ENCODE assay signal across 12 mouse cellular contexts in genomic region chr6:66224164-66224903, GRCm38 (mm10).
A peak's percentile ranks its signal among the peaks of the same experiment; 100 is the strongest.
DNase-seq lines count a peak whose midpoint lies in the region; ATAC-seq lines count a peak whose summit lies in the region.
"Had no signal": no experiment of that assay in that cellular context is flagged by ENCODE, and none has a peak within 500 bp of the region (broad histone marks: within the 10 kb centered on the region; RNA-seq: fewer than 3 reads in every experiment).

No protein-coding gene starts in this region.

- H3K9me3 ChIP-seq in limb, embryonic 12.5 days, result no peaks in the 10 kb centered on the region
- H3K9me3 ChIP-seq in limb, embryonic 10.5 days (replicated peaks), result no peaks in the 10 kb centered on the region
- H3K9me3 ChIP-seq in embryonic facial prominence, embryonic 12.5 days, result no peaks in the 10 kb centered on the region

- no peak for ATAC-seq in limb, embryonic 12.5 days (ENCODE audit: insufficient number of reproducible peaks, insufficient read depth, low FRiP score, low TSS enrichment, low read depth)
- peak; percentile 89 for ATAC-seq in embryonic facial prominence, embryonic 12.5 days (ENCODE audit: insufficient number of reproducible peaks, insufficient read depth, low FRiP score, low TSS enrichment)
- ATAC-seq in granulocyte monocyte progenitor cell, adult 5-6 weeks (replicated peaks; ENCODE audit: poor library complexity, severe bottlenecking), result peak; percentile 86
- no peak for ATAC-seq in erythroblast, adult 5-6 weeks (replicated peaks; ENCODE audit: low FRiP score, poor library complexity, severe bottlenecking)

- H3K36me3 ChIP-seq in limb, embryonic 12.5 days, result no peaks in the 10 kb centered on the region
- H3K36me3 ChIP-seq in limb, embryonic 10.5 days, result no peaks in the 10 kb centered on the region
- no peaks in the 10 kb centered on the region for H3K36me3 ChIP-seq in embryonic facial prominence, embryonic 12.5 days

- no peak for DNase-seq in limb, embryonic 10.5 days (ENCODE audit: low spot score)
- peak; percentile 35 for DNase-seq in naive thymus-derived CD4-positive, alpha-beta T cell, adult 2 months (ENCODE audit: low read depth)
- no peak for DNase-seq in frontal cortex, postnatal 14 days (ENCODE audit: low spot score in 2 of 2)
- DNase-seq in thymus, adult 18-20 months, result no peak
- DNase-seq: cerebellum, adult 18-20 months; gastrocnemius, postnatal 10 days; kidney, postnatal 36 days had no signal

- H3K4me2 ChIP-seq in limb, embryonic 12.5 days, result no peak overlapping the region
- H3K4me2 ChIP-seq in embryonic facial prominence, embryonic 12.5 days (replicated peaks), result no peak overlapping the region

- H3K9ac ChIP-seq in limb, embryonic 12.5 days (replicated peaks), result no peak overlapping the region
- H3K9ac ChIP-seq in embryonic facial prominence, embryonic 12.5 days, result no peak overlapping the region
- H3K9ac ChIP-seq: liver, embryonic 14.5 days had no signal

- peaks cover 9% of the 10 kb centered on the region; the same call in 1 of the 2 replicates for H3K4me1 ChIP-seq in limb, embryonic 12.5 days (replicated peaks)
- no peaks in the 10 kb centered on the region for H3K4me1 ChIP-seq in limb, embryonic 10.5 days
- H3K4me1 ChIP-seq in embryonic facial prominence, embryonic 12.5 days, result peaks cover 12% of the 10 kb centered on the region; the same call in 1 of the 2 replicates

- 56% methylated on average over 4 of the region's 4 CpGs for WGBS in limb, embryonic 12.5 days
- 84% methylated on average over 4 of the region's 4 CpGs for WGBS in limb, embryonic 10.5 days
- WGBS in embryonic facial prominence, embryonic 12.5 days, result 43% methylated on average over 4 of the region's 4 CpGs

- H3K27ac ChIP-seq in limb, embryonic 12.5 days, result peak overlapping the region; percentile 62
- H3K27ac ChIP-seq in limb, embryonic 10.5 days, result no peak overlapping the region
- peak overlapping the region; percentile 36 for H3K27ac ChIP-seq in embryonic facial prominence, embryonic 12.5 days
- H3K27ac ChIP-seq: liver, embryonic 14.5 days had no signal

- no peaks in the 10 kb centered on the region for H3K27me3 ChIP-seq in limb, embryonic 12.5 days
- no peaks in the 10 kb centered on the region for H3K27me3 ChIP-seq in limb, embryonic 10.5 days (ENCODE audit: low read depth, poor library complexity, severe bottlenecking)
- no peaks in the 10 kb centered on the region for H3K27me3 ChIP-seq in embryonic facial prominence, embryonic 12.5 days

- H3K4me3 ChIP-seq in limb, embryonic 12.5 days (replicated peaks), result no peak overlapping the region
- H3K4me3 ChIP-seq in limb, embryonic 10.5 days, result no peak overlapping the region
- no peak overlapping the region for H3K4me3 ChIP-seq in embryonic facial prominence, embryonic 12.5 days

Comparison
In these comparisons a context has a peak if more than half of its experiments do, and no peak if none do; other contexts are left out.
1. ATAC-seq: peak in embryonic facial prominence, embryonic 12.5 days (single experiment) and granulocyte monocyte progenitor cell, adult 5-6 weeks (single experiment); none in limb, embryonic 12.5 days (single experiment) and erythroblast, adult 5-6 weeks (single experiment).